Mouse (Mus musculus): ENCODE data around the gene Zfhx2. TPM values are rescaled to one million over a fixed set of nuclear protein-coding genes. Genes with fewer than 3 reads are reported as not detected.

Zfhx2 gene
- total and polyA plus RNA-seq, 3 experiments: 0.42 to 3.2 TPM; not detected in 1

GRCm38 (mm10) chr14:55108202-55108870 is 16.2 kb upstream of the Zfhx2 start:
- DNase-seq (ENCODE audit: low read depth, low spot score): no peak
- H3K9me3 ChIP-seq (replicated peaks; ENCODE audit: insufficient read depth, low read length): no peaks in the 10 kb centered on the region
- H3K27ac ChIP-seq (ENCODE audit: control insufficient read depth, low read depth, low read length): no peak overlapping the region
- H3K79me2 ChIP-seq (ENCODE audit: control insufficient read depth, insufficient read depth, low read length, poor library complexity): peaks cover 2% of the 10 kb centered on the region; the same call in 1 of the 2 replicates
- TF ChIP-seq ZKSCAN1 (IDR thresholded peaks at IDR 0.05; ENCODE audit: low read depth, low read length) (no peak), EP300 (IDR thresholded peaks at IDR 0.05; ENCODE audit: low read depth in 1 of 2, low read length in 2 of 2) (no peak), MAZ (IDR thresholded peaks at IDR 0.05; ENCODE audit: low read depth, low read length) (no peak)
- no peak overlapping the region for H3K4me3 ChIP-seq (ENCODE audit: control insufficient read depth in 1 of 2, insufficient read depth in 1 of 2, low read depth in 2 of 2, low read length in 2 of 2)
- peaks cover 2 to 5% of the 10 kb centered on the region in 2 experiments; a peak in 3 of 4 replicates for H3K27me3 ChIP-seq (ENCODE audit: control insufficient read depth in 1 of 2, insufficient read depth in 2 of 2, low read length in 2 of 2)
- H3K9ac ChIP-seq (ENCODE audit: control insufficient read depth, low read depth, low read length, poor library complexity, severe bottlenecking): no peak overlapping the region
- H3K4me1 ChIP-seq (ENCODE audit: control insufficient read depth in 1 of 2, insufficient read depth in 2 of 2, low read length in 2 of 2): peaks cover 6 to 10% of the 10 kb centered on the region in 2 experiments
- H3K36me3 ChIP-seq (ENCODE audit: control insufficient read depth in 1 of 2, insufficient read depth in 2 of 2, low read length in 2 of 2): peaks cover 0 to 5% of the 10 kb centered on the region in 2 experiments; a peak in 2 of 4 replicates

GRCm38 (mm10) chr14:55106990-55107389 is 14.9 kb upstream of the Zfhx2 start:
- no peak overlapping the region for H3K4me3 ChIP-seq (ENCODE audit: control insufficient read depth in 1 of 2, insufficient read depth in 1 of 2, low read depth in 2 of 2, low read length in 2 of 2)
- peaks cover 2% of the 10 kb centered on the region; the same call in 1 of the 2 replicates for H3K79me2 ChIP-seq (ENCODE audit: control insufficient read depth, insufficient read depth, low read length, poor library complexity)
- H3K4me1 ChIP-seq (ENCODE audit: control insufficient read depth in 1 of 2, insufficient read depth in 2 of 2, low read length in 2 of 2): peaks cover 6 to 10% of the 10 kb centered on the region in 2 experiments
- no peak for DNase-seq (ENCODE audit: low read depth, low spot score)
- peaks cover 2 to 5% of the 10 kb centered on the region in 2 experiments; a peak in 3 of 4 replicates for H3K27me3 ChIP-seq (ENCODE audit: control insufficient read depth in 1 of 2, insufficient read depth in 2 of 2, low read length in 2 of 2)
- no peaks in the 10 kb centered on the region for H3K9me3 ChIP-seq (replicated peaks; ENCODE audit: insufficient read depth, low read length)
- TF ChIP-seq ZKSCAN1 (IDR thresholded peaks at IDR 0.05; ENCODE audit: low read depth, low read length): no peak
- TF ChIP-seq NRF1 (IDR thresholded peaks at IDR 0.05; ENCODE audit: insufficient read depth, low read depth, low read length, poor library complexity, severe bottlenecking): no peak
- no peak for TF ChIP-seq CTCF (IDR thresholded peaks at IDR 0.05 in 2 of 3, conservative IDR thresholded peaks at IDR 0.05 in 1 of 3; ENCODE audit: control insufficient read depth in 1 of 3, insufficient read depth in 1 of 3, low read depth in 2 of 3, low read length in 3 of 3, poor library complexity in 1 of 3, severe bottlenecking in 1 of 3)
- TF ChIP-seq MAFK (IDR thresholded peaks at IDR 0.05; ENCODE audit: borderline replicate concordance, low read depth, low read length): no peak
- no peak for TF ChIP-seq USF2 (IDR thresholded peaks at IDR 0.05; ENCODE audit: borderline replicate concordance in 1 of 2, insufficient read depth in 1 of 2, low read depth in 1 of 2, low read length in 2 of 2)
- TF ChIP-seq MYC (IDR thresholded peaks at IDR 0.05; ENCODE audit: low read depth, low read length): no peak
- no peak for TF ChIP-seq BHLHE40 (IDR thresholded peaks at IDR 0.05; ENCODE audit: borderline replicate concordance, low read depth, low read length)
- TF ChIP-seq ETS1 (IDR thresholded peaks at IDR 0.05; ENCODE audit: low read depth, low read length): no peak
- H3K27ac ChIP-seq (ENCODE audit: control insufficient read depth, low read depth, low read length): no peak overlapping the region
- peaks cover 0 to 5% of the 10 kb centered on the region in 2 experiments; a peak in 2 of 4 replicates for H3K36me3 ChIP-seq (ENCODE audit: control insufficient read depth in 1 of 2, insufficient read depth in 2 of 2, low read length in 2 of 2)
- no peak overlapping the region for H3K9ac ChIP-seq (ENCODE audit: control insufficient read depth, low read depth, low read length, poor library complexity, severe bottlenecking)

Data from MEL (cell line).